Mouse (Mus musculus) spleen, postnatal 14 days (tissue): ENCODE data around the gene Ankrd52.
A peak's percentile ranks its signal among the peaks of the same experiment; 100 is the strongest.

Experiments
- DNase-seq, 2 experiments: peaks; one replicate each; pipeline ENCODE4 v3.0.0; 2021 to 2022; ENCODE audit warnings: low spot score in 2 of 2

The Ankrd52 gene

DNA sequence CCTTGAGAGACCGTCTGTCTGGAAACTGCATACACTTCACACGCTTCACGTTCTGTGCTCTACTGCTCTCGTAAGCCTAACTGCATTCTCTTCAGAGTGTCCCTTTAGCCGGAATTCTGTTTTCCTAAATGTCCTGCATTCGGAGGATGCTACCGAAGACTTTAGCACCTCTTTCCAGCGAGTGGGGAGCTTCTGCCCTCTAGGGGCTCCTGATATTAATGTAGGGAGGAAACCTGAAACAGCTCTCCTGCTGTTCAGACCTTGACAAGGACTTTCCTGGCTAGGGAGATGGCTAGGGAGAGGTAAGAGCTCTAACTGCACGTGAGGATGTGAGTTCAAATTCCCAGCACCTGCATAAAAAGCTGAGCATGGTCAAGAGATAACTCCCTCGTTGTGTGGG, 63.5 kb downstream of the Ankrd52 start:
- no peak for DNase-seq

DNA sequence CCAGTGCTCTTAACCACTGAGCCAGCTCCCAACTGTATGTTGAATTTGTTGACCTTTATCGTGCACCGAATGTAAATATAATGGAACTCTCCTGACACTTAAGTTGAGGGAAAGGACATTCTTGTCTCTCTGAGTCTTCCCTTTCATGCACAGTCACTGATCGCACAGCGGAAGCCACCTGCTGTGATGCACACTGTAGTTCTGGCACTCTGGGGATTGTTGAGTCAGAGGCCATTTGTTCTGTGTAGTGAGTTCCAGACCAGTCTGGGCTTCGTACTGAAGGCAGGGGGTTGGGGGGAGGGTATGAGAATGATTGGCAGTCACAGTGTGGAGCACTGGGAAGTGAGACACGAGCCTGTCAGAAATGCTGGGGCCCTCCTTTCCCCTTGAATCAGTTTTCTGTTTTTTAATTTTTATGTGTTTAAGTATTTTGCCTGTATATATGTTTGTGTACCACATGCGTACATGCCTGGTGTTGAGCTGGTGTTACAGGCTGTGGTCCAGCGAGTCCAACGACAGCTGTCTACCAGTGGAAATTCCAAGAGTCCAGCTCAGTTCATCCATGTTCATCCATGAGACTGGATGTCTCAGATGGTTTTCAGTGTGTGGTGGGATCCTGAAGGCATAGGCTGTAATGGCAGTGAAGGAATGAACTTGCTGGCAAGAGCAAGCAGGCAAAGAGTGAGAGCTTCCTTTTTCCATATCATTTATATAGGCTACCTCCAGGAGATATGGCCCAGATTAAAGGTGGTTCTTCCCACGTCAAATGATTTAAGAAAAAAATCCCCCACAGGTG, 64.6 kb downstream of the Ankrd52 start:
- DNase-seq = no peak

GRCm38 (mm10) chr10:128442718-128443117, 65.8 kb downstream of the Ankrd52 start:
- DNase-seq = no peak

- no peak for DNase-seq
Measured at GRCm38 (mm10) chr10:128444354-128444753, 67.4 kb downstream of the Ankrd52 start.

DNA sequence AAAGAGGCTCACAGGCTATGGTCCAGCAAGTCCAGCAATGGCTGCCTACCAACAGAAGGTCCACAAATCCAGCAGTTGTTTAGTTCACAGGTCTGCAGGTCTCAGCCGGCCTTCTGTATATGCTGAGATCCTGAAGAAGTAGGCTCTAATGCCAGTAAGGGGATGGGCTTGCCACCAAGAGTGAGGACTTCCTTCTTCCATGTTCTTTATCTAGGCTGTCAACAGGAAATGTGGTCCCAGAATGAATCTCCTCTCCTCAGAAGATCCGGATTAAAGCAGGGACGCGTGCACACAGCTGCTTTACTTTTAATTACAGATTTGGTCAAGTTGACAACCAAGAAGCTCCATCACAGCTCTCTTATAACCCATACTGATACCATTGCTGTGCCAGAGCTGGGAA, 68.5 kb downstream of the Ankrd52 start:
- no peak for DNase-seq

DNA sequence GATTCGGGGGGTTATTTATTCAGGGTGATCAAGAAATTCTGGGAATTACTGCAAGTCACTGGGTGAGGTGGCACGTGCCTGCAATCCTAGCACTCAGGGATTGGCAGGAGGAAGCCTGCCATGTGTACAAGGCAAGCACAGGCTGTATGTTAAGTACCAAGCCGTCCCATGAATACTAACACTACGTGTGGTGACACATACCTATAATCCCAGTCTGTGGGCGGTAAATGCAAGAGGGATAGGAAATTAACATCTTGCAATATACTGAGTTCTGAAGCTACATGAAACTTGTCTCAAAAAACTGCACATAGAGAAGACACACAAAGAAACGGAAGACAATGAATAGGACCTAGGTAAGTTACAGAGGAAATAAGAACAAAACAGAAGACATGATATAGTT, 74.1 kb downstream of the Ankrd52 start:
- no peak for DNase-seq

DNA sequence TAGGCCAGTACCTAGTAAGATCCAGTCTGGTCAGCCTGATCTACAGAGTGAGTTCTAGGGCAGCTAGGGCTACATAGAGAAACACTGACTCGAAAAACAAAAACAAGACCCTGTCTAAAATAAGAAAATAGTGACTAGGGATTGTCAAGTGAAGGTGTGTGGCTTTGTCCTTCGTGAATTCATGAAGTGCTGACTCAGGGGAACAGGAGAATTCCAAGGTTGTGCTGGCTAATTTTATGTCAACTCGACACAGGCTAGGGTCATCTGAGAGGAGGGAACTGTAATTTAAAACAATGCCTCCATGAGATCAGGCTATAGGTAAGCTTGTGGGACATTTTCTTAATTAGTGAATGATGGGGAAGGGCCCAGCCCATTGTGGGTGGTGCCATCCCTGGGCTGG, 77.6 kb downstream of the Ankrd52 start:
- no peak for DNase-seq

DNA sequence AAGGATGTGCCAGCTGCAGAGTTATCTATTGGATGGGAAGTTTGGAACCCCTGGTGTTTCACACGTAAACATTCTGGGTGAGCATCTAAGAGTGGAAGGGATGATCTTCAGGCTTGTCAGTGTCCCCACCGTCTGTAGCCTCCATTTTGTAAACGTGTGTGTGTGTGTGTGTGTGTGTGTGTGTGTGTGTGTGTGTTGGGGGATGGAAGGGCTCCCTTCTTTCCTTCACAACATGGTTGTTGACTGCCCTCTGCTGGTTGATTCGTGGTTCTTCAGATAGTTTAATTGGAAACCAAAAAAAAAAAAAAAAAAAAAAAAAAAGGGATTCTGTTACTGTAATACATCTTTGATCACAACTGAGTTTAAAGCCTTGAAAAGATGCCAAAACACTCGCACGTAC, 78.4 kb downstream of the Ankrd52 start:
- DNase-seq = peak in 1 of 2 experiments; percentile 59

GRCm38 (mm10) chr10:128457676-128458075, 80.8 kb downstream of the Ankrd52 start:
- DNase-seq = no peak
